Comparison of ENCODE assay signal across 31 mouse cellular contexts in the genomic region with DNA sequence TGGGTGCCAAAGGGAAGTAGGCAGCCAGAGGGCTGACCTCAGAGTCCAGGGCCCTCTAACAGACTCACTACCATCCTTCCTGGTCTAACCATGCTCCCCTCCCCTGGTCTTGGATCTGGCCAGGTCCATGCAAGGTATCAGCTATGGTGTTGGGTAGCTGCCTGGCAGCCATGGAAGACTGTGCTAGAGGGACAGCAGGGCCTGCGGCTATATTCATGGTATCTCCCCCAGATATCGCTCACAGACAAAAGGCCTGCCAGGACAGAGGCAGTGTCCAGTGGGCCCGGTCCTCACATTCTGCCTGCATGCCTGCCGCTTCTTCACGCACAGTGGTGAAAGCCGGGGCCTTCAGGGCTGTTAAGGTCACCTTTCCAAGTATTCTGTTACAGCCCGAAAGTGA. TPM values are rescaled to one million over a fixed set of nuclear protein-coding genes. Genes with fewer than 3 reads are reported as not detected.
"Had no signal": no experiment of that assay in that cellular context is flagged by ENCODE, and none has a peak within 500 bp of the region (broad histone marks: within the 10 kb centered on the region; RNA-seq: fewer than 3 reads in every experiment).

No protein-coding gene starts in this region.

- H3K9me3 ChIP-seq: limb, embryonic 10.5 days; limb, embryonic 13.5 days; liver, embryonic 12.5 days; liver, embryonic 15.5 days; lung, embryonic 15.5 days; megakaryocyte, embryonic 14.5 days; midbrain, embryonic 10.5 days; midbrain, embryonic 13.5 days; neural tube, embryonic 13.5 days; stomach, embryonic 15.5 days had no signal

- ATAC-seq: liver, embryonic 12.5 days; midbrain, embryonic 13.5 days; midbrain, embryonic 16.5 days had no signal

- H3K27ac ChIP-seq: kidney, postnatal 0 days; layer of hippocampus, adult 2 months; limb, embryonic 10.5 days; limb, embryonic 13.5 days; liver, embryonic 12.5 days; liver, embryonic 15.5 days; lung, embryonic 15.5 days; midbrain, embryonic 10.5 days; midbrain, embryonic 13.5 days; neural tube, embryonic 13.5 days; stomach, embryonic 15.5 days had no signal

- H3K4me2 ChIP-seq: limb, embryonic 13.5 days; liver, embryonic 12.5 days; liver, embryonic 15.5 days; lung, embryonic 15.5 days; midbrain, embryonic 13.5 days; neural tube, embryonic 13.5 days; stomach, embryonic 15.5 days had no signal

- H3K4me3 ChIP-seq: layer of hippocampus, adult 2 months; limb, embryonic 10.5 days; limb, embryonic 13.5 days; liver, embryonic 12.5 days; liver, embryonic 15.5 days; lung, embryonic 15.5 days; megakaryocyte, embryonic 14.5 days; midbrain, embryonic 10.5 days; midbrain, embryonic 13.5 days; myocyte; neural tube, embryonic 13.5 days; stomach, embryonic 15.5 days had no signal

- H3K27me3 ChIP-seq: limb, embryonic 13.5 days; liver, embryonic 15.5 days; lung, embryonic 15.5 days; megakaryocyte, embryonic 14.5 days; stomach, embryonic 15.5 days had no signal

- DNase-seq: kidney, postnatal 25 days; layer of hippocampus, adult 9-11 months; liver; lung, adult 18-20 months; lung, postnatal 10 days; lung, postnatal 36 days; retina, postnatal 1 day; right cerebral cortex, postnatal 25 days; spleen, adult 18-20 months; thymus, postnatal 25 days had no signal

- H3K9ac ChIP-seq: limb, embryonic 13.5 days; liver, embryonic 12.5 days; liver, embryonic 15.5 days; lung, embryonic 15.5 days; midbrain, embryonic 13.5 days; neural tube, embryonic 13.5 days; stomach, embryonic 15.5 days had no signal

RNA-seq across cellular contexts. Expression of a gene that starts 20.5 kb away (rescaled TPM):
- total RNA-seq: layer of hippocampus, adult 2 months; layer of hippocampus, postnatal 25 days; left cerebral cortex, adult 18-20 months; left cerebral cortex, postnatal 25 days; monocyte, adult 5-6 weeks; neutrophil, adult 5-6 weeks had no signal
- polyA plus RNA-seq: kidney, postnatal 0 days; large intestine, adult 2 months; limb, embryonic 10.5 days; limb, embryonic 13.5 days; liver, embryonic 12.5 days; liver, embryonic 15.5 days; lung, embryonic 15.5 days; midbrain, embryonic 10.5 days; midbrain, embryonic 13.5 days; midbrain, embryonic 16.5 days; myocyte; neural tube, embryonic 13.5 days; stomach, embryonic 15.5 days; thymus, postnatal 0 days had no signal
